Mouse (Mus musculus) intestine, embryonic 14.5 days (tissue): ENCODE results near the gene Hnrnpul2. TPM values are rescaled to one million over a fixed set of nuclear protein-coding genes. Genes with fewer than 3 reads are reported as not detected.
"Not testable (repeated sequence)": the region's sequence is repeated elsewhere in the genome, so short reads cannot be mapped to it uniquely, and the experiment has no call there.

Source experiments
- ATAC-seq: fragments of 200-750 bp; cut with Nextera tagmentation; replicated peaks from 2 replicates; pipeline ENCODE4 v1.8.0; 2017; ENCODE audit warnings: low read depth, moderate number of reproducible peaks, moderate TSS enrichment, moderate library complexity; ENCODE audit not compliant: low FRiP score, low TSS enrichment
- DNase-seq: peaks from one replicate; pipeline ENCODE4 v3.0.0-alpha.2; 2018; ENCODE audit warnings: low spot score
- H3K27ac ChIP-seq: fragments of 300-500 bp; sonication (generic); 2 replicates; pipeline ENCODE4 v1.5.1; 2014; ENCODE audit warnings: low read depth, mild to moderate bottlenecking, control low read depth
- H3K27me3 ChIP-seq: fragments of 300-500 bp; sonication (generic); replicated peaks from 2 replicates; pipeline ENCODE4 v1.6.1; 2014; ENCODE audit warnings: low read length, control low read depth; ENCODE audit not compliant: control insufficient read depth, insufficient read depth
- H3K36me3 ChIP-seq: fragments of 300-500 bp; sonication (generic); 2 replicates; pipeline ENCODE4 v1.6.1; 2014; ENCODE audit warnings: low read length, control low read depth; ENCODE audit not compliant: control insufficient read depth, insufficient read depth
- H3K4me1 ChIP-seq: fragments of 300-500 bp; sonication (generic); replicated peaks from 2 replicates; pipeline ENCODE4 v1.6.1; 2014; ENCODE audit warnings: low read length, control low read depth, mixed read lengths; ENCODE audit not compliant: control insufficient read depth, insufficient read depth
- H3K4me2 ChIP-seq: fragments of 300-500 bp; sonication (generic); 2 replicates; pipeline ENCODE4 v1.6.1; 2014; ENCODE audit warnings: low read length
- H3K4me3 ChIP-seq: fragments of 300-500 bp; sonication (generic); 2 replicates; pipeline ENCODE4 v1.5.1; 2014; ENCODE audit warnings: low read depth, low read length, control low read depth, mixed read lengths
- H3K9ac ChIP-seq: fragments of 300-500 bp; sonication (generic); 2 replicates; pipeline ENCODE4 v1.6.1; 2014; ENCODE audit warnings: mild to moderate bottlenecking, low read length
- H3K9me3 ChIP-seq: fragments of 300-500 bp; sonication (generic); 2 replicates; pipeline ENCODE4 v1.6.1; 2016; ENCODE audit warnings: low read length, control low read depth; ENCODE audit not compliant: control insufficient read depth
- WGBS: fragments of 180-500 bp; shearing (Covaris S2); extraction: QIAGEN DNeasy Blood & Tissue Kit; methylation state at CpG from one replicate; pipeline ENCODE4 v1.1.7; 2014; 5-methylcytosine and 5-hydroxymethylcytosine counted together
- polyA plus RNA-seq: library from polyadenylated mRNA; unstranded; fragments of >200 nt; fragmentation: Nextera tagmentation; extraction: Ambion mirVana; gene quantifications from 2 replicates; pipeline ENCODE4 v1.2.1, GENCODE M21; 2014

Gene Hnrnpul2
- polyA plus RNA-seq, 1 experiment from 2014 or later: 6.5 TPM

DNA sequence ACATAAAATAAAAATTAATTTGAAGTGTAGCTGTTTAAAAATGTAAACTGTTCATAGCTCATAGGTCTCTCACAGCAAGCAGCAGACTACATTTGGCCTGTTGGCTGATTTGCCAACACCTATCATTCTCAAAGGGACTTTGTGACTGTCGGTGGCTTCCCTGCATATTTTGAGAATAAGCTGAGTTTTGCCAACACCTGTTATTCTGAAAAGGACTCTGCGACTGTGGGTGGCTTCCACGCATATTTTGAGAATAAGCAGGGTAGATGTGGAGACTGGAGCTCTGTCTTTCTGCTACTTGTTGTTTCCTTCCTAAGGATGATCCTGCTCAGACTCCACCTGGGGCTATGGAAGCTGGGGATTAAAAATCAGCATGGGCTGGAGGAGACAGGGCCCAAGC lies 33.3 kb downstream of the Hnrnpul2 start:
- no peak overlapping the region for H3K4me3 ChIP-seq
- H3K27me3 ChIP-seq: no peaks in the 10 kb centered on the region; the same call in 1 of the 2 replicates
- H3K4me2 ChIP-seq: no peak overlapping the region
- no peaks in the 10 kb centered on the region for H3K9me3 ChIP-seq
- peaks cover 5% of the 10 kb centered on the region; the same call in 1 of the 2 replicates for H3K36me3 ChIP-seq
- H3K9ac ChIP-seq: no peak overlapping the region
- peaks cover 7% of the 10 kb centered on the region; the same call in 1 of the 2 replicates for H3K4me1 ChIP-seq
- WGBS: 88% methylated on average over 3 of the region's 3 CpGs
- no peak for DNase-seq
- no peak overlapping the region for H3K27ac ChIP-seq
- ATAC-seq: no peak

GRCm38 (mm10) chr19:8857689-8858088 lies 37.9 kb downstream of the Hnrnpul2 start:
- ATAC-seq: peak; percentile 71; the same call in 1 of the 2 replicates
- Histone ChIP-seq H3K9ac (no peak overlapping the region), H3K27me3 (no peaks in the 10 kb centered on the region; the same call in 1 of the 2 replicates), H3K9me3 (no peaks in the 10 kb centered on the region), H3K27ac (no peak overlapping the region), H3K36me3 (no peaks in the 10 kb centered on the region), H3K4me3 (no peak overlapping the region), H3K4me1 (no peaks in the 10 kb centered on the region), H3K4me2 (no peak overlapping the region)
- WGBS: 42% methylated on average over 4 of the region's 4 CpGs
- DNase-seq: no peak

GRCm38 (mm10) chr19:8859018-8859417 lies 39.2 kb downstream of the Hnrnpul2 start:
- no peaks in the 10 kb centered on the region for H3K36me3 ChIP-seq
- H3K9ac ChIP-seq: no peak overlapping the region
- no peak overlapping the region for H3K27ac ChIP-seq
- H3K9me3 ChIP-seq: no peaks in the 10 kb centered on the region
- DNase-seq (no peak), ATAC-seq (no peak)
- H3K4me3 ChIP-seq: no peak overlapping the region
- no peaks in the 10 kb centered on the region; the same call in 1 of the 2 replicates for H3K27me3 ChIP-seq
- 17% methylated on average over 1 of the region's 1 CpGs for WGBS
- H3K4me2 ChIP-seq: no peak overlapping the region
- H3K4me1 ChIP-seq: no peaks in the 10 kb centered on the region

DNA sequence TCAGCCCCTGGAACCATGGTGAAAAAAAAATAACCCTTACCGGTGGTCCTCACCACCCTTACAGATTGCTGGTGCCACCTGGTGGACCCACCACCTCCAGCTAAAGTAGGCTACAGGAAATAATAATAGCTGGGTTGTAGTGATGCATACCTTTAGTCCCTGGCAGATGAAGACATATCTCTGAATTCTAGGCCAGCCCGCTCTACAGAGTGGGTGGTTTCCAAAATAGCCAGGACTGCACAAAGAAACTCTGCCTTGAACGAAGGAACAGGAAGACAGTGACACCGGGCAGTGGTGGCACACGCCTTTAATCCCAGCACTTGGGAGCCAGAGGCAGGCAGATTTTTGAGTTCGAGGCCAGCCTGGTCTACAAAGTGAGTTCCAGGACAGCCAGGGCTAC lies 44.5 kb downstream of the Hnrnpul2 start:
- no peak for ATAC-seq
- Histone ChIP-seq H3K36me3 (no peaks in the 10 kb centered on the region), H3K4me1 (no peaks in the 10 kb centered on the region), H3K27ac (no peak overlapping the region), H3K4me2 (no peak overlapping the region), H3K27me3 (no peaks in the 10 kb centered on the region), H3K9me3 (no peaks in the 10 kb centered on the region), H3K9ac (no peak overlapping the region), H3K4me3 (no peak overlapping the region)
- no peak for DNase-seq
- 85% methylated on average over 6 of the region's 6 CpGs for WGBS

DNA sequence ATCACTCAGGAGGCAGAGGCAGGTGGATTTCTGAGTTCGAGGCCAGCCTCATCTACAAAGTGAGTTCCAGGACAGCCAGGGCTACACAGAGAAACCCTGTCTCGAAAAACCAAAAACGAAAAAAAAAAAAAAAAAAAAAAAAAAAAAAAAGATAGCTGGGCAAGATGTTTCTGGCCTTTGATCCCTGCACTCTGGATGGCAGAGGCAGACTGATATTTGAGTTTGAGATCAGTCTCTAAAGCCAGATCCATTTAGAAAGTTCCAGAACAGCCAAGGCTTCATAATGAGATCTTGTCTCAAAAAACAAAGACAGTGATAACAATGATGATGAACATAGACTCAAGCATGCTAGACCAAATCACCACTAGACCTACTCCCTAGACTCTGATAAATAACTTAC lies 50.6 kb downstream of the Hnrnpul2 start:
- not testable (repeated sequence) for H3K27me3 ChIP-seq, H3K4me3 ChIP-seq, DNase-seq, H3K9me3 ChIP-seq, ATAC-seq, H3K27ac ChIP-seq, H3K4me1 ChIP-seq, H3K9ac ChIP-seq
- Histone ChIP-seq H3K36me3 (peaks cover 25% of the 10 kb centered on the region), H3K4me2 (peak overlapping the region; percentile 59)
- 87% methylated on average over 3 of the region's 3 CpGs for WGBS

DNA sequence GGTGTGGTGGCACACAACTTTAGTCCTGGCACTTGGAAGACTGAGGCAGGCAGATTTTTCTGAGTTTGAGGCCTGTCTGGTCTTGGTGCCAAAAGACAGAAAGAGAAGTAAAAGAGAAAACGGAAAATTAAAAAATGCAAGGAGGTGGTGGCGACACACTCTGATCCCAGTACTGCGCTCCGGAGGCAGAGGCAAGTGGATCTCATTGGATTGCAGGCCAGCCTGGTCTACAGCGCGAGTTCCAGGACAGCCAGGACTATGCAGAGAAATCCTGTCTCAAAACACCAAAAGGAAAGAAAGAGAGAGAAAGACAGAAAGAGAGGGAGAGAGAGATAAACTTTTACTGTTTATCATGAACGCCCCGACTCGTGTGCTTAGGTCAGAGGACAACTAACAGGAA lies 51.0 kb downstream of the Hnrnpul2 start:
- H3K9ac ChIP-seq: peak overlapping the region; percentile 90
- H3K27ac ChIP-seq: peak overlapping the region; percentile 67
- ATAC-seq: peak; percentile 30
- 52% methylated on average over 9 of the region's 9 CpGs for WGBS
- peaks cover 30% of the 10 kb centered on the region for H3K36me3 ChIP-seq
- DNase-seq: no peak
- peak overlapping the region; percentile 89 for H3K4me3 ChIP-seq
- no peaks in the 10 kb centered on the region for H3K9me3 ChIP-seq
- peak overlapping the region; percentile 59 for H3K4me2 ChIP-seq
- peaks cover 7% of the 10 kb centered on the region; the same call in 1 of the 2 replicates for H3K4me1 ChIP-seq
- no peaks in the 10 kb centered on the region for H3K27me3 ChIP-seq

DNA sequence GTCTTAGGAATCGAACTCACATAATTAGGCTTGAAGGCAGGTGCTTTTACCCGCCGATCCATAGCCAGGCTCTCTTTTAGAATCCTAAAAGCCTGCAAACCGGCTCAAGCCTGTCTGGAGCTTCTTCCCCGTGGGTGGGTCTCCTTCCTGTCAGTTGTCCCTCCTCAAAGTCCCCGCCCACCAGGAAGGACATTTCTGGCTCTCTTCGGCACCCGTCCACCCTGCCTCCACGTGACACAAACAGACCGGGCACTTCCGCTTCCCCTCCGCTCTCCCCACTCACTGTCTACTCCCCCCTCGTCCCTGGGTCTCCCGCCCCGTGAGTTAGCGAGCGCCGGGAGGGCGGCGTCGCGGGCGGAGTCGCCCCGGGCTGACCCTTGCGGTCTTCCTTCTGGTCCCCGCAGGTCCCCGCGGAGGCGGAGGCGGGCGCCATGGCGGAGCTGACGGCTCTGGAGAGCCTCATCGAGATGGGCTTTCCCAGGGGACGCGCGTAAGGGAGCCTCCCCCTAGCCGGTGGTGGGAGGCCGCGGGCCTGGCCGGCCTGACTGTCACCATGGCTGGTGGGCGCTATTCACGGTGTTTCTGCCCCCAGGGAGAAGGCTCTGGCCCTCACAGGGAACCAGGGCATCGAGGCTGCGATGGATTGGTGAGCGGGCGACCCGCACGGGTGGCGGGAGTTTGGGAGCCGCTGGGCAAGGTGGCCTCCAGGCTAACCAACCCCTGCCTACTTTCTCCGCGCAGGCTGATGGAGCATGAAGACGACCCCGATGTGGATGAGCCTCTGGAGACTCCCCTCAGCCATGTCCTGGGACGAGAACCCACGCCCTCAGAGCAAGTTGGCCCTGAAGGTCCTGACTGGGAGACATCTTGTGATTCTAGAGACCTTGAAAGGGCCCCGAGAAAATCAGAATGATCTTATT lies 51.7 kb downstream of the Hnrnpul2 start, which contains the start of gene Ubxn1:
Gene Ubxn1 (plus strand): TSS at position 230 of the 920 bp plus-strand sequence.
- WGBS: under 1% methylated on average over 59 of the region's 59 CpGs
- peak; percentile 97 for ATAC-seq
- no peaks in the 10 kb centered on the region for H3K9me3 ChIP-seq

DNA sequence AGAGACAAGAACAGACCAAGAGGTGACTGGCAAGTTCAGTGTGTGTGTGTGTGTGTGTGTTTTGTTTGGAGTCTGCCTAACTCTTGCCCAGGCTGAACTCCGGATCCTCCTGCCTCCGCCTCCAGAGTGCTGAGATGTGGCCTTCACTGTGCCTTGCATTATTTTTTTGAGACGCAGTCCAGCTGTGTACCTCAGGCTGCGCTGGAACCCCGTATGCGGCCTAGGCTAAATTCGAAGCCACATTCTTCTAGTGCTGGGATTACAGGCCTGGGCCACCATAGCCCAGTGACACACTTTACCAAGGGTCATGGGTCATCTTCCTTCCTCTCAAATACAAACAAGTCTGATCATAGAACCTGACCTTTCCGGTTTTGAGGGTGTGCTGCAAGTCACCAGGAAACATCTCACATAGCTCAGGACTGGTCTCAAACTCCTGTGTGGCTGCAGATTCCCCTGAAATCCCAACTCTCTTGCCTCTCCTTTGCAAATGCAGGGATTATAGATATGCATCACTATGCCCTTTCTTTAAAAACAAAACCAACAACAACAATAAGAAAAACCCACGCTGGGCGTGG lies 52.5 kb downstream of the Hnrnpul2 start:
- Histone ChIP-seq H3K36me3 (peaks cover 44% of the 10 kb centered on the region), H3K4me2 (peak overlapping the region; percentile 93), H3K9ac (peak overlapping the region; percentile 90), H3K27ac (peak overlapping the region; percentile 71), H3K9me3 (no peaks in the 10 kb centered on the region), H3K4me1 (peaks cover 7% of the 10 kb centered on the region; the same call in 1 of the 2 replicates), H3K4me3 (peak overlapping the region; percentile 89), H3K27me3 (no peaks in the 10 kb centered on the region)
- ATAC-seq: no peak
- WGBS: 58% methylated on average over 10 of the region's 10 CpGs
- no peak for DNase-seq

More for the DNA sequence above, 51.7 kb downstream of the Hnrnpul2 start, which contains the start of gene Ubxn1:
- Histone ChIP-seq H3K4me1 (peaks cover 7% of the 10 kb centered on the region; the same call in 1 of the 2 replicates), H3K27ac (peak within 1 kb of the TSS; percentile 71), H3K9ac (peak within 1 kb of the TSS; percentile 90), H3K4me3 (peak within 1 kb of the TSS; percentile 89), H3K36me3 (peaks cover 36% of the 10 kb centered on the region), H3K27me3 (no peaks in the 10 kb centered on the region), H3K4me2 (peak within 1 kb of the TSS; percentile 93)
- peak; percentile 97 for DNase-seq
